ENCODE assay signal across 8 mouse cellular contexts in genomic region chr3:65938211-65938610, GRCm38 (mm10). TPM values are rescaled to one million over a fixed set of nuclear protein-coding genes. Genes with fewer than 3 reads are reported as not detected.
DNase-seq lines count a peak whose midpoint lies in the region; ATAC-seq and TF ChIP-seq lines count a peak whose summit lies in the region.
"Had no signal": no experiment of that assay in that cellular context is flagged by ENCODE, and none has a peak within 500 bp of the region (broad histone marks: within the 10 kb centered on the region; RNA-seq: fewer than 3 reads in every experiment).

No protein-coding gene starts in this region.

- no peak overlapping the region for H3K4me3 ChIP-seq in MEL (ENCODE audit: control insufficient read depth in 1 of 2, insufficient read depth in 1 of 2, low read depth in 2 of 2, low read length in 2 of 2)
- H3K4me3 ChIP-seq in cortical plate, adult 2 months (ENCODE audit: insufficient read depth, low read length) = no peak overlapping the region

- H3K9me3 ChIP-seq in MEL (replicated peaks; ENCODE audit: insufficient read depth, low read length) = no peaks in the 10 kb centered on the region

- H3K79me2 ChIP-seq in MEL (ENCODE audit: control insufficient read depth, insufficient read depth, low read length, poor library complexity) = no peaks in the 10 kb centered on the region

- TF ChIP-seq POLR2A in MEL (IDR thresholded peaks at IDR 0.05; ENCODE audit: control insufficient read depth in 1 of 2, insufficient read depth in 1 of 2, low read depth in 1 of 2, low read length in 2 of 2, poor library complexity in 1 of 2) = no peak
- no peak for TF ChIP-seq POLR2A in cortical plate, adult 2 months (IDR thresholded peaks at IDR 0.05; ENCODE audit: extremely low read depth, insufficient read depth, low read length)

- no peak overlapping the region for H3K9ac ChIP-seq in MEL (ENCODE audit: control insufficient read depth, low read depth, low read length, poor library complexity, severe bottlenecking)

- peaks cover 6 to 7% of the 10 kb centered on the region in 2 experiments; a peak in 3 of 4 replicates for H3K4me1 ChIP-seq in MEL (ENCODE audit: control insufficient read depth in 1 of 2, insufficient read depth in 2 of 2, low read length in 2 of 2)
- no peaks in the 10 kb centered on the region for H3K4me1 ChIP-seq in cortical plate, adult 2 months (ENCODE audit: control insufficient read depth, insufficient read depth, low read length)

- peak; percentile 77 for ATAC-seq in megakaryocyte-erythroid progenitor cell, adult 5-6 weeks (replicated peaks; ENCODE audit: low FRiP score, low TSS enrichment, poor library complexity, severe bottlenecking)

- DNase-seq in layer of hippocampus, adult 9-10 months (ENCODE audit: low spot score) = peak; percentile 53
- no peak for DNase-seq in layer of hippocampus, postnatal 25 days (ENCODE audit: extremely low spot score in 1 of 2, low spot score in 1 of 2)
- DNase-seq in MEL (ENCODE audit: low read depth, low spot score) = peak; percentile 56
- no peak for DNase-seq in adrenal gland, postnatal 4 days (ENCODE audit: low spot score in 2 of 2)
- DNase-seq in right cerebral cortex, postnatal 4 days = no peak
- DNase-seq: thymus, adult 18-20 months had no signal

- peaks cover 0 to 8% of the 10 kb centered on the region in 2 experiments; a peak in 2 of 4 replicates for H3K36me3 ChIP-seq in MEL (ENCODE audit: control insufficient read depth in 1 of 2, insufficient read depth in 2 of 2, low read length in 2 of 2)

- H3K27ac ChIP-seq in MEL (ENCODE audit: control insufficient read depth, low read depth, low read length) = no peak overlapping the region
- no peak overlapping the region for H3K27ac ChIP-seq in cortical plate, adult 2 months (ENCODE audit: insufficient read depth, low read length)

- TF ChIP-seq EP300 in MEL (IDR thresholded peaks at IDR 0.05; ENCODE audit: low read depth in 1 of 2, low read length in 2 of 2) = no peak

- no peaks in the 10 kb centered on the region for H3K27me3 ChIP-seq in MEL (ENCODE audit: control insufficient read depth in 1 of 2, insufficient read depth in 2 of 2, low read length in 2 of 2)

- peak; percentile 10 to 73 (median 62); a peak in 3 of 6 replicates for TF ChIP-seq CTCF in MEL (IDR thresholded peaks at IDR 0.05 in 2 of 3, conservative IDR thresholded peaks at IDR 0.05 in 1 of 3; ENCODE audit: control insufficient read depth in 1 of 3, insufficient read depth in 1 of 3, low read depth in 2 of 3, low read length in 3 of 3, poor library complexity in 1 of 3, severe bottlenecking in 1 of 3)
- TF ChIP-seq CTCF in cortical plate, adult 2 months (IDR thresholded peaks at IDR 0.05; ENCODE audit: extremely low read depth, insufficient read depth, low read length) = peak; percentile 39; the same call in 1 of the 2 replicates

- TF ChIP-seq RAD21 in MEL (IDR thresholded peaks at IDR 0.05; ENCODE audit: low read depth, low read length) = peak; percentile 56

TF ChIP-seq in MEL, 35 proteins besides CTCF, POLR2A, EP300 and RAD21:
- TF ChIP-seq MAX (IDR thresholded peaks at IDR 0.05; ENCODE audit: low read length) (0 out of 2 replicates have a peak, but pooled peaks have one; percentile 20), CHD2 (IDR thresholded peaks at IDR 0.05; ENCODE audit: low read length) (no peak), GABPA (IDR thresholded peaks at IDR 0.05; ENCODE audit: low read depth, low read length) (no peak), ZKSCAN1 (IDR thresholded peaks at IDR 0.05; ENCODE audit: low read depth, low read length) (no peak), BHLHE40 (IDR thresholded peaks at IDR 0.05; ENCODE audit: borderline replicate concordance, low read depth, low read length) (peak; percentile 9; the same call in 1 of the 2 replicates), SIN3A (IDR thresholded peaks at IDR 0.05; ENCODE audit: low read length) (0 out of 2 replicates have a peak, but pooled peaks have one; percentile 32), RCOR1 (IDR thresholded peaks at IDR 0.05; ENCODE audit: low read depth, low read length) (0 out of 2 replicates have a peak, but pooled peaks have one; percentile 17), ZMIZ1 (IDR thresholded peaks at IDR 0.05; ENCODE audit: low read depth, low read length) (no peak), POLR2AphosphoS2 (IDR thresholded peaks at IDR 0.05; ENCODE audit: low read length) (no peak), ZC3H11A (IDR thresholded peaks at IDR 0.05; ENCODE audit: low read depth, low read length) (peak; percentile 36), ELF1 (IDR thresholded peaks at IDR 0.05; ENCODE audit: low read depth, low read length) (no peak), HCFC1 (IDR thresholded peaks at IDR 0.05; ENCODE audit: low read depth, low read length) (no peak), MEF2A (IDR thresholded peaks at IDR 0.05; ENCODE audit: extremely low read depth, insufficient replicate concordance, low read depth, low read length, poor library complexity, severe bottlenecking) (no peak), MYC (IDR thresholded peaks at IDR 0.05; ENCODE audit: low read depth, low read length) (peak; percentile 60), GATA1 (IDR thresholded peaks at IDR 0.05; ENCODE audit: low read depth, low read length) (peak; percentile 46; the same call in 1 of the 2 replicates), UBTF (IDR thresholded peaks at IDR 0.05; ENCODE audit: borderline replicate concordance, insufficient read depth, low read depth, low read length) (no peak), SMC3 (IDR thresholded peaks at IDR 0.05; ENCODE audit: low read depth, low read length) (peak; percentile 66), JUND (IDR thresholded peaks at IDR 0.05; ENCODE audit: low read depth, low read length) (no peak), MYB (IDR thresholded peaks at IDR 0.05; ENCODE audit: low read depth, low read length) (no peak), NRF1 (IDR thresholded peaks at IDR 0.05; ENCODE audit: insufficient read depth, low read depth, low read length, poor library complexity, severe bottlenecking) (no peak), NELFE (IDR thresholded peaks at IDR 0.05; ENCODE audit: low read depth, low read length) (no peak), ZNF384 (IDR thresholded peaks at IDR 0.05; ENCODE audit: low read depth, low read length) (no peak), TBP (IDR thresholded peaks at IDR 0.05; ENCODE audit: low read depth, low read length) (no peak), USF1 (IDR thresholded peaks at IDR 0.05; ENCODE audit: low read depth, low read length) (no peak), TAL1 (IDR thresholded peaks at IDR 0.05; ENCODE audit: low read length) (no peak)

RNA-seq across cellular contexts. Expression of gene Ccnl1, which starts 19.8 kb away (rescaled TPM):
- 10 to 100 TPM; 50.5 to 61.3 TPM for total RNA-seq in layer of hippocampus, postnatal 25 days (2021)
- total RNA-seq in MEL (2012; rRNA removed) = 20.1 and 20.5 TPM in 2 replicates
- 10 to 100 TPM in 1 of 2 experiments, not detected in 1; 56.5 TPM for polyA plus RNA-seq in MEL (2012; ENCODE audit: insufficient read depth in 1 of 2, insufficient read length in 2 of 2, low read depth in 1 of 2, low replicate concordance in 2 of 2, missing spikeins in 1 of 2)
- 65.2 and 67.2 TPM in 2 replicates for polyA plus RNA-seq in cortical plate, adult 2 months (2012; rRNA removed)
- 135 and 170 TPM in 2 replicates for total RNA-seq in megakaryocyte-erythroid progenitor cell, adult 5-6 weeks (2014; fragmentation: Nextera tagmentation)
- total RNA-seq in megakaryocyte-erythroid progenitor cell, adult 5-6 weeks (2017) = 347 and 372 TPM in 2 replicates
- 100 to 1,000 TPM; 109 to 117 TPM for total RNA-seq in adrenal gland, postnatal 4 days (2021)

Comparison
In these comparisons a context has a peak if more than half of its experiments do, and no peak if none do; other contexts are left out.
1. DNase-seq: peak in layer of hippocampus, adult 9-10 months (single experiment) and MEL (single experiment); none in layer of hippocampus, postnatal 25 days (0 of 2), adrenal gland, postnatal 4 days (0 of 2) and right cerebral cortex, postnatal 4 days (single experiment).